Mouse (Mus musculus) limb, embryonic 15.5 days (tissue): ENCODE measurements at regions not wholly inside any gene's neighbourhood (a gene's known extent, or its start where the extent isn't known, plus 50 kb on each side); places are given as distances from the start of the nearest gene placed in this dataset.

Experiments
- ATAC-seq: fragments of 200-750 bp; cut with Nextera tagmentation; 2 replicates; pipeline ENCODE4 v1.8.0; 2017; ENCODE audit warnings: low read depth, moderate TSS enrichment; ENCODE audit not compliant: insufficient number of reproducible peaks, low FRiP score, low TSS enrichment
- H3K27ac ChIP-seq: fragments of 300-500 bp; sonication (generic); 2 replicates; pipeline ENCODE4 v1.5.1; 2015; ENCODE audit warnings: moderate library complexity, mild to moderate bottlenecking, inconsistent platforms
- H3K27me3 ChIP-seq: fragments of 300-500 bp; sonication (generic); 2 replicates; pipeline ENCODE4 v1.6.1; 2015; ENCODE audit warnings: inconsistent platforms
- H3K36me3 ChIP-seq: fragments of 300-500 bp; sonication (generic); 2 replicates; pipeline ENCODE4 v1.6.1; 2015; ENCODE audit warnings: inconsistent platforms
- H3K4me1 ChIP-seq: fragments of 300-500 bp; sonication (generic); 2 replicates; pipeline ENCODE4 v1.6.1; 2015; ENCODE audit warnings: inconsistent platforms
- H3K4me2 ChIP-seq: fragments of 300-500 bp; sonication (generic); 2 replicates; pipeline ENCODE4 v1.6.1; 2015; ENCODE audit warnings: mild to moderate bottlenecking, inconsistent platforms
- H3K4me3 ChIP-seq: fragments of 300-500 bp; sonication (generic); 2 replicates; pipeline ENCODE4 v1.5.1; 2015; ENCODE audit warnings: mild to moderate bottlenecking, inconsistent platforms
- H3K9ac ChIP-seq: fragments of 300-500 bp; sonication (generic); 2 replicates; pipeline ENCODE4 v1.6.1; 2015; ENCODE audit warnings: inconsistent platforms
- H3K9me3 ChIP-seq: fragments of 300-500 bp; sonication (generic); 2 replicates; pipeline ENCODE4 v1.6.1; 2016; ENCODE audit warnings: inconsistent platforms
- WGBS: fragments of 180-500 bp; shearing (Covaris S2); methylation state at CpG from one replicate; pipeline ENCODE4 v1.1.7; 2015; 5-methylcytosine and 5-hydroxymethylcytosine counted together

DNA sequence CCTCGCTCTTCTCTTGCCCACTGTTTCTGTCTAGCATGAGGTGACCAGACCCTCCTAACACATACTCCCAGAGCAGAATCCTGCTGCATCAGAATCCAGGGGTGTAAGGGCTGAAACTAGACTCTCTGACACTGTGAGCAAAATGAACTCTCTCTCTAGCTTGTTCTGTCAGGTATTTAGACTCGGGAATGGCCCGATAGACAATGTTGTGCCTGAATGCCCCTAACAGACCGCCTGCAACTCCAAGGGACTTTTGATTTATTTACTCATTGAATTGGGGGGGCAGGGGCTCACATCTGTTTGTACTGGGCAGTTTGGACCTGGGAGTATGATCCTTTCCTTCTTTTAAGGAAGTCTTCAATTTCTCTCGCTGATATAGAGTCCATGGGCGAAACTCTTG, 469.3 kb upstream of the Trpc7 start:
- Histone ChIP-seq H3K36me3 (no peaks in the 10 kb centered on the region), H3K4me1 (no peaks in the 10 kb centered on the region), H3K9ac (no peak overlapping the region), H3K9me3 (no peaks in the 10 kb centered on the region), H3K4me3 (no peak overlapping the region), H3K27ac (no peak overlapping the region), H3K4me2 (no peak overlapping the region), H3K27me3 (no peaks in the 10 kb centered on the region)
- WGBS: 86% methylated on average over 6 of the region's 6 CpGs
- no peak for ATAC-seq

DNA sequence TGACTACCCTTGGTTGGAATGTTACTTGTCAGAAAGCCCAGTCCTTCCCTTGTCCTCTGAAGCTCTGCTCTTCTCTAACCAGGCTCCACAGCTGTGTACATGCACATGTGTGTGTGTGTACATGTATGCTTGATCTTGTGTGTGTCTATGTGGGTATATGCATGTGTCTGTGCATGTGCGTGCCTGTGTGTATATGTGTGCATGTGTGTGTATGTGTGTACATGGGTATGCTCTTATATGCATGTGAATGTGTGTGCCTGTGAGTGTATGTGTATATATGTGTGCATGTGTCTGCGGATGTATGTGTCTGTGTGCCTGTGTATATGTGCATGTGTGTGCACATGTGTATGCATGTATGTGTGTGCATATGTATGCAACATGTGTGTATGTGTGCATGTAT, 468.6 kb upstream of the Trpc7 start:
- 95% methylated on average over 2 of the region's 2 CpGs for WGBS
- Histone ChIP-seq H3K4me1 (no peaks in the 10 kb centered on the region), H3K4me3 (no peak overlapping the region), H3K4me2 (no peak overlapping the region), H3K27me3 (no peaks in the 10 kb centered on the region), H3K36me3 (no peaks in the 10 kb centered on the region), H3K9me3 (no peaks in the 10 kb centered on the region), H3K9ac (no peak overlapping the region), H3K27ac (no peak overlapping the region)
- ATAC-seq: no peak

DNA sequence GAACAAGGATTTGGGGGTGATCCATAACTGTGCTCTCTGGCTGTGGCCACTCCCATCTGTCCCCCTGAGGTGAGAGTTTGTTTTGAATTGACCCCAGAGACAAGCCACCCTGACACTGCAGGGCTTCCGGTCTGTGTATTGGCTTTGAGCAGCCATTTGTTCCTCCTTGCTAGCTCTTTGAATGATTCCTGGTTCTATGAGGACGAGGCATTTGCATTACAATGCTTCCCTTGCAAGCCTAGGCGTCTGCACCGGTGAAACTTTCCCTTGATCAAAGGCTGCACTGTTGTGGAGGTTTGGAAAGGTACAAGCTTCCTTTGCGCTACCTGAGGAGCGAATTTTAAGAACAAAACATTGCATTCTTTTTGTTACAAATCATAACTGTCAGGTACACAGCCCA, 466.8 kb upstream of the Trpc7 start:
- H3K9ac ChIP-seq: no peak overlapping the region
- no peak overlapping the region for H3K4me2 ChIP-seq
- no peaks in the 10 kb centered on the region for H3K36me3 ChIP-seq
- no peaks in the 10 kb centered on the region for H3K27me3 ChIP-seq
- no peak overlapping the region for H3K4me3 ChIP-seq
- H3K4me1 ChIP-seq: no peaks in the 10 kb centered on the region
- H3K27ac ChIP-seq: no peak overlapping the region
- 34% methylated on average over 6 of the region's 6 CpGs for WGBS
- no peaks in the 10 kb centered on the region for H3K9me3 ChIP-seq
- no peak for ATAC-seq

DNA sequence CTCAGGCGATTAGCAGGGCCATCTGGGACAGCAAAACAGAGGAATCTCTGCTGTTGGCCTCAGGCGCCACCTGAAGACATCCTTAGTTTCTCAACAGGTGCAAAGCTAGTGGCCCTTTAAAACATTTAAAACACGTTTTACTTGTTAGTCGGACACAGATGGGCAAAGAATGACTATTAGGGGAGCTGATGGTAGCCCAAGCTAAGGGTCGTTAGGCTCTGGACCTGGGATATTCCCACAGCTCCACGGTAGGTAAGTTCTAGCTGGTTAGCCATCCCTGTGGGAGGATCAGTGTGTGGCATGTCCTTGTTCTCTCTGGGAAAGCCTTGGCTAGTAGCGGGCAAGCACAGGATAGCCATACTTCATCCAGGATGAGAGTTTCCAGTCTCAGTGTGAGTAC, 465.5 kb upstream of the Trpc7 start:
- Histone ChIP-seq H3K4me2 (no peak overlapping the region), H3K4me3 (no peak overlapping the region), H3K27me3 (no peaks in the 10 kb centered on the region), H3K9me3 (no peaks in the 10 kb centered on the region), H3K4me1 (no peaks in the 10 kb centered on the region), H3K36me3 (no peaks in the 10 kb centered on the region), H3K27ac (no peak overlapping the region), H3K9ac (no peak overlapping the region)
- ATAC-seq: no peak
- WGBS: 61% methylated on average over 7 of the region's 7 CpGs

DNA sequence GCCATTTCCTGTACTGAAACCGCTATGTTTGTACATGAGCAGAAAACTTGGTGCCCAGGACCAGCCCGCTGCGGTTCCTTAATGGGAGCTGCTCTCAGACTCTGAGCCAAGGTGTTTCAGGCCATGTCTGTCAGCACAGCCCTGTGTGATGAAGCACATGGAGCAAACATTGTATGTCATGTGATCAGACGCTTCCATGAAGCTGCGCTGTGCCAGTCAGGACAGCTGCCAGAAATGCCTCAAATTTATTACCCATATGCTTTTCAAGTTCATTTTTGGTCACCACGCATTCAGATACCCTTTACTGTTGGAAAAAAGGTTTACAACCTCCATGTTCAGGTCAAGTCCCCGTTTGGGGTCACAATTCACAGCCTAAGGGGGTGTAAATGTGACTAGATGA, 458.8 kb upstream of the Trpc7 start:
- H3K27me3 ChIP-seq: no peaks in the 10 kb centered on the region
- peaks cover 12% of the 10 kb centered on the region for H3K4me1 ChIP-seq
- no peak for ATAC-seq
- H3K9me3 ChIP-seq: no peaks in the 10 kb centered on the region
- WGBS: 35% methylated on average over 7 of the region's 7 CpGs
- H3K9ac ChIP-seq: no peak overlapping the region
- H3K27ac ChIP-seq: no peak overlapping the region
- 0 out of 2 replicates have a peak overlapping the region, but pooled peaks have one; percentile 10 for H3K4me2 ChIP-seq
- no peaks in the 10 kb centered on the region for H3K36me3 ChIP-seq
- H3K4me3 ChIP-seq: no peak overlapping the region

DNA sequence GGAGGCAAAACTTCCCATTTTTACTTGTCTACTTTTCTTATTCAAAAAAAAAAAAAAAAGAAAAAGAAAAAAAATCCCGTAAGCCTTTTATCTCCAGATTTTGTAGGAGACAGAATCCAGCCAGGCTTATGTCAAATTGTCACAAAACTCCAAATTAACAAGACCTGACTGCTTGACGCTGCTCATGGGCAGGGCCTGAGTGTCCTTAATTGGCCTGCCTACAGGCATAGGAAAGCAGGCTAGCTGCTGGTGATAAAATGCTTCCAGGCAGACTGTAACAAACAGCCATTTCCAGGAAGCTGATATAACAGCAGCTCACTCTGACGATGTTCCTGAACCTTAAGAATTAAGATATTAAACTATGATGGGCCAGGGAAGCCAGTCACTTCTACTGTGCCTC, 458.2 kb upstream of the Trpc7 start:
- 27% methylated on average over 3 of the region's 3 CpGs for WGBS
- Histone ChIP-seq H3K36me3 (no peaks in the 10 kb centered on the region), H3K9ac (no peak overlapping the region), H3K4me1 (peaks cover 12% of the 10 kb centered on the region), H3K4me3 (no peak overlapping the region), H3K4me2 (0 out of 2 replicates have a peak overlapping the region, but pooled peaks have one; percentile 10), H3K9me3 (no peaks in the 10 kb centered on the region), H3K27ac (no peak overlapping the region), H3K27me3 (no peaks in the 10 kb centered on the region)
- ATAC-seq: no peak

DNA sequence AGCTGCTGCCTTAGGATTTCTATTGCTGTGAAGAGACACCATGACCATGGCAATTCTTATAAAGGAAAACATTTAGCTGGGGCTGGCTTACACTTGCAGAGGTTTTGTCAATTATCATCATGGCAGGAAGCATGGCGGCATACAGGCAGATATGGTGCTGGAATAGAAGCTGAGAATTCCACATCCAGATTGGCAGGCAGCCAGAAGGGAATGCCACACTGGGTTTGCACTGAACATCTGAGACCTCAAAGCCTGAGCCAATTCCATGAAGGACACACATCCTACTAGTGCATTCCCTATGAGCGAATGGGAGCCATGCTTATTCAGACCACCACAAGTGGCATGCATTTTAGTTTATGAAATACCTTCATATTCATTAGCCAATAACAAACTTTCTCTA, 455.0 kb upstream of the Trpc7 start:
- H3K27ac ChIP-seq: no peak overlapping the region
- no peak overlapping the region for H3K4me3 ChIP-seq
- no peak overlapping the region for H3K4me2 ChIP-seq
- no peaks in the 10 kb centered on the region for H3K9me3 ChIP-seq
- no peaks in the 10 kb centered on the region for H3K36me3 ChIP-seq
- 82% methylated on average over 2 of the region's 2 CpGs for WGBS
- H3K9ac ChIP-seq: no peak overlapping the region
- ATAC-seq: no peak
- H3K4me1 ChIP-seq: peaks cover 12% of the 10 kb centered on the region
- H3K27me3 ChIP-seq: no peaks in the 10 kb centered on the region

DNA sequence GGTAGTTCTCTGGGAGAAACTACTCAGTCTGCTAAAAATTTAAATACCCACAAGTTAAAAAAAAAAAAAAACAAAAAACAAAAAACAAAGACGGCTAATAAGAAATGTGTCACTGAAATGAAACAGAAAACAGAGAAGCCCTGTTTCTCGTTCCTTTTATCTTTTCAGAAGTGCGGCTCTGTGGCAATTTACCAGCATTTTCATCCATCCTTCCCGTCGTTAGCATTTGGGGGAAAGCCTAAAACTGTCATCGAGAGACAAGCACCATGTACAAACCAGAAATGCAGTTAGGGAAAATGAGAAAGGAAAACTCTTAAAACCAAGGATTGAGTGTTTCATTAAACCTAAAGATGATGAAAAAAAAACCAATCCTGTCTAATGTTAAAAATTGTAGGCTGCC, 442.9 kb upstream of the Trpc7 start:
- no peak overlapping the region for H3K4me3 ChIP-seq
- WGBS: 34% methylated on average over 6 of the region's 6 CpGs
- H3K9me3 ChIP-seq: no peaks in the 10 kb centered on the region
- no peaks in the 10 kb centered on the region for H3K36me3 ChIP-seq
- H3K9ac ChIP-seq: no peak overlapping the region
- H3K4me1 ChIP-seq: no peaks in the 10 kb centered on the region
- no peaks in the 10 kb centered on the region for H3K27me3 ChIP-seq
- ATAC-seq: no peak
- no peak overlapping the region for H3K27ac ChIP-seq
- no peak overlapping the region for H3K4me2 ChIP-seq

DNA sequence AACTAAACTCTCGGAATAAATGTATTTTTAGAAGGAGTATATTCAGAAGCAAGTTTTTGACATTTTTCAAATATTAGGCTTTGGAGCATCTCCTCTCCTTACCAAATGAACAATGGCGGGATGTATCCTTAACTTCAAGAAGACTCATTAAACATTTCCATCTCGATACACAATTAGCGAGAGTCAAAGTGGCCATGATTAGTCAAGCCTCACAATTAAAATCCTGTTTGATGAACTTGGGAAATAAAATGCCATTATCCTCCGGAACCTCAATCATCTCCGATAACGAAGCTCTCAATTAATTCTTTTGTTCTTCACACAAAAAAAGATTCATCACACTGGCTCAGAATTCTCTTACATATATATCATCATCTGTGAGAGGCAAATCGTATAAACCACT, 440.8 kb upstream of the Trpc7 start:
- H3K9me3 ChIP-seq: no peaks in the 10 kb centered on the region
- H3K27ac ChIP-seq: no peak overlapping the region
- no peak for ATAC-seq
- H3K4me2 ChIP-seq: no peak overlapping the region
- H3K9ac ChIP-seq: no peak overlapping the region
- WGBS: 94% methylated on average over 8 of the region's 8 CpGs
- H3K36me3 ChIP-seq: no peaks in the 10 kb centered on the region
- no peaks in the 10 kb centered on the region for H3K27me3 ChIP-seq
- no peaks in the 10 kb centered on the region for H3K4me1 ChIP-seq
- H3K4me3 ChIP-seq: no peak overlapping the region

DNA sequence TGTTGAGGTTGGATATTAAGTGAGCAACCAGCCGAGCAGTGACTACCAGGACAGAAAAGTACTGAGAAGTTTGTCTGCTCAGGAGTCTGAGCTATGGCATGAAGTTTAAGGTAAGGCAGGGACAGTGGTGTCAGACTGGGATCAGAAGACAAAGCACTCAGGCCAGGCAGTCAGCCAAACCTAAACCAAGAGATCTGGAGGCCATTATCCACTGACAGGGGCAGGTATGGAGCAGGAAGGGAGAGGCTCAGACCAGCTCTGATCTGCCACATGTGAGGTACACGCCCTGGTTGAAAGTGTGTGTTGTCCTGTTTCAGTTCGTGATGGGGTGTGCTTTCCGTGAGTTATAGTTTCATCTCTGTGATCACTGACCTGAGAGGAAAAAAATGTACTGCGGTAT, 437.2 kb upstream of the Trpc7 start:
- no peak overlapping the region for H3K27ac ChIP-seq
- no peaks in the 10 kb centered on the region for H3K27me3 ChIP-seq
- H3K4me1 ChIP-seq: no peaks in the 10 kb centered on the region; the same call in 1 of the 2 replicates
- no peak overlapping the region for H3K9ac ChIP-seq
- H3K9me3 ChIP-seq: no peaks in the 10 kb centered on the region
- ATAC-seq: no peak
- no peak overlapping the region for H3K4me2 ChIP-seq
- H3K4me3 ChIP-seq: no peak overlapping the region
- no peaks in the 10 kb centered on the region for H3K36me3 ChIP-seq
- 65% methylated on average over 5 of the region's 5 CpGs for WGBS

DNA sequence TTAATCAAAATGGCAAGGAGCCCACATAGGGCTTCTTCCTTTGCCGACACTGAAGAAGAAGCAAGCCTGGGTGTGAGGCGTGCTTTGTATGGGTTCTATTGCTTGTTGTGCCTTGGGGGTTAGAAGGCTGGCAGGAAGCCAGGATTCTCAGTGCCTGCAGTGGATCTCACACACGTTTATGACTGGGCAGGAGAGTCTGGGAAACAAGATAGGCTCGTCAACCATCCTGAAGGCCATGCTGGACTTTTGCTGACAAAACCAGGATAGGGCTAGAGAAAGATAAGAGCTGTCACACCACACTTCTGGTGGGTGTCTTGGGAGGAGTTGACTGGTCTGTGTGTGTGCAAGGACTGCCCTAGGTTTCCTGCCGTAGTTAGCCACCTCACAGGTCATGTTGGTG, 436.1 kb upstream of the Trpc7 start:
- no peak for ATAC-seq
- no peak overlapping the region for H3K4me3 ChIP-seq
- no peak overlapping the region for H3K9ac ChIP-seq
- no peak overlapping the region for H3K27ac ChIP-seq
- H3K36me3 ChIP-seq: no peaks in the 10 kb centered on the region
- H3K27me3 ChIP-seq: no peaks in the 10 kb centered on the region
- H3K4me1 ChIP-seq: no peaks in the 10 kb centered on the region; the same call in 1 of the 2 replicates
- no peaks in the 10 kb centered on the region for H3K9me3 ChIP-seq
- WGBS: 39% methylated on average over 5 of the region's 5 CpGs
- H3K4me2 ChIP-seq: no peak overlapping the region

DNA sequence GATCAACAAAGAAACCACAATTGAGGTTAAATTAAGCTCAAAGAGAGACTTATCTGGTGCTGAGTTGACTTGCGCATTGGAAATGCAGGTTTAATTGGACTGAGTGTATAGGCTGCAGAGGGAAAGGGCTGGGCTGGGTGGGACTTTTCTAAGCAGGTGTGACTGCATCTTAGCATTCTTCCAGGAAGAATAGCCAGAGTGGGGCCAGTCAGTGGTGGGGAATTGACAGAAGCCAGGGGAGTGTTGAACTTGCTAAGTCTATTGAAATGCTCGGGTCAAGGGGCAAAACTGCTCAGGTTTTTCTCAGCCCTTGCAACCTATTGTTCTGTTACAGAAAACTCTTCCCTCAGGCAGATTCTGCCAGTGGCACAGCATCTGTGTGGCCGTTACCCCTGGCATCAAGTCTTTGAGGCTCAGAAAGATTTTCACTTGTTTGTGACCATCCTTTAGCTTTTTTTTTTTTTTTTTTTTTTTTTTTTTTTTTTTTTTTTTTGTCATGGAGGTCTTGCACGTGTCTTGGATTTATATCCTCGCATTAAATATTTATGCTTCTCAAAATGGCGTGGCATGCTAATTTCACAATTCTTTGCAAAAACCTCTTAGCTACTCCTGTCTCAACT, 429.6 kb upstream of the Trpc7 start:
- Histone ChIP-seq H3K4me1 (no peaks in the 10 kb centered on the region; the same call in 1 of the 2 replicates), H3K36me3 (no peaks in the 10 kb centered on the region), H3K9ac (no peak overlapping the region), H3K4me2 (no peak overlapping the region), H3K27ac (no peak overlapping the region), H3K27me3 (no peaks in the 10 kb centered on the region), H3K4me3 (no peak overlapping the region), H3K9me3 (no peaks in the 10 kb centered on the region)
- 78% methylated on average over 6 of the region's 6 CpGs for WGBS
- ATAC-seq: no peak
